Mouse (Mus musculus) erythroblast, adult 5-6 weeks (primary cell): ENCODE data around the gene Tpst2. TPM values are rescaled to one million over a fixed set of nuclear protein-coding genes. Genes with fewer than 3 reads are reported as not detected.

Source experiments
- ATAC-seq: replicated peaks from 2 replicates; pipeline ENCODE4 v1.8.0; 2016; ENCODE audit warnings: moderate number of reproducible peaks, mild to moderate bottlenecking, moderate TSS enrichment, inconsistent platforms; ENCODE audit not compliant: poor library complexity, low FRiP score, severe bottlenecking
- total RNA-seq, 2 experiments: library from RNA; stranded (forward) in 1 of 2; stranded (reverse) in 1 of 2; fragments of 150-400 nt in 1 of 2; fragments of 200-764, 138-1000 nt in 1 of 2; gene quantifications; 2 replicates each; pipeline versions ENCODE4 v1.2.3 to v1.2.4; 2015 to 2017; ENCODE audit warnings: low replicate concordance in 2 of 2

Gene Tpst2
- total RNA-seq, 2 experiments from 2014 or later = 5.0 to 11.7 TPM

DNA sequence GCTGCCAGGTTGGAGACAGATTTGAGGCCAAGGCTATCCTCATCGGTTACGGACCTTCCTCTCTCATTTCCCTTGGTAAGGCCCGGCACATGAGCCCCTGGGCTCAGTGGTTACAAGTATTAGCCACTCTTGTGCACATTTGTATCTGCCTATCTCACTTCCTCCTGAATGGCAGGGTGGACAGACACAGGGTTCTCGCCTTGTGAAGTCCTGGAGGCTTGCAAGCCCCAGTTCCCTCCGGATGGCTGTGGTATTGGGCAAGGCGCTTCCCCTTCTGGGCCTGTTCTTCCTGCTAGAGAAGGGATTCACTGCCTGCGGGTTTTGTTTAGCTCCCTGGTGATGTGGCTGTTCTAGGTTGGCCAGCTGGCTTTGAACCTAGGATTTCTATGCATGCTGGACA is 3.7 kb downstream of the Tpst2 start:
- ATAC-seq = no peak

DNA sequence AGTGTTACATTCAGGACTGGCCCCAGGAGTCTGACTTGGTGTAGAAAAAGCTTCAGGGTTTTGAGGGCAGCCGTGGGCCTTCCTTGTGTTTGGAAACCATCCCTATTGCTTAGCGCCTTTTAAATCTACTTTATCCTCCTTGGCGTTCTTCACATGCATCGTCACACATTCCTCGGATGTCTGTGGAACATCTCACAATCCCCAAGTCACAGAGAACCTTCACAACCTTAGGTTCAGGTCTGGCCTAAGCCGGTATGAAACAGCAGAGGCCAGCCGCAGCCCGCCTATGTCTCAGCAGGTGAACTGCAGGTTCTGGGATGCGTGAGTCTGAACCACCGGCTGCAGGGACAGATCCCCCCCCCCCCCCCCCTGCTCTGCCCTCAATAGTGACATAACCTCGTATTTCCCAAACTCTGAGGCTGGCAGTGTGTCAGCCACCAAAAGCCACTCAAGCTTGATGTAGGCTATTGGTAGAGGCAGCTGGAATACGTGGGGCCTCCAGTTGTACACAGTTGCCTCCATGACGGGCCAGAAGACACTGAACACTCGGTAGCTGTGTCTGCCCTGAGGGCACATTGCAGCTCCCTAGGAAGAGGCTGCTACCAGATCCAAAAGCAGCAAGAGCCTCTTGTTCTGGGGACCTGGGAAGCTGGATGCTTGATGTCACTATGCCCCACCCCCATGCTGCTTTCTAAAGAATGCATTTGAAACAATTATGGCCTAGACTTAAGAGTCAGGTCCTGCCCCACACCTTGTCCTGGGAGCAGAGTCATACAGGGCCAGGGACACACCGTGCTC is 4.6 kb downstream of the Tpst2 start:
- no peak for ATAC-seq

DNA sequence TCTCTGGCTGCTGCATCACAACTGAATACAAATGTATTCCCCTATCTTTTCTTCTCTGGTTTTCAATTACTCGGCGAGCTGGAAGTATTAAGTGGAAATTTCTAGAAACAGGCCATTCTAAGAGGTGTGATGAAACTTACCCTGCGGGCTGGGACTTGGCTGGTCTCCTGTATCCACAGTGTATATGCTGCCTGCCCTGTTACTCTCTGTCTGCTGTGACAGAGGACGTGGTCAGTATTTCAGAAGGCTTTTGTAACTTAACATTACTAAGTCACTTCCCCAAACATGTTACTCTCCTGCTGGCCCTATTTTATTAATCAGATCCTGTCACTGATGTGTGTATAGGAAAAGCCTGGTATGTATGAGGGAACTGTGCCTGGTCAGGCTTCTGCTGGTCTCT is 5.2 kb downstream of the Tpst2 start:
- no peak for ATAC-seq

DNA sequence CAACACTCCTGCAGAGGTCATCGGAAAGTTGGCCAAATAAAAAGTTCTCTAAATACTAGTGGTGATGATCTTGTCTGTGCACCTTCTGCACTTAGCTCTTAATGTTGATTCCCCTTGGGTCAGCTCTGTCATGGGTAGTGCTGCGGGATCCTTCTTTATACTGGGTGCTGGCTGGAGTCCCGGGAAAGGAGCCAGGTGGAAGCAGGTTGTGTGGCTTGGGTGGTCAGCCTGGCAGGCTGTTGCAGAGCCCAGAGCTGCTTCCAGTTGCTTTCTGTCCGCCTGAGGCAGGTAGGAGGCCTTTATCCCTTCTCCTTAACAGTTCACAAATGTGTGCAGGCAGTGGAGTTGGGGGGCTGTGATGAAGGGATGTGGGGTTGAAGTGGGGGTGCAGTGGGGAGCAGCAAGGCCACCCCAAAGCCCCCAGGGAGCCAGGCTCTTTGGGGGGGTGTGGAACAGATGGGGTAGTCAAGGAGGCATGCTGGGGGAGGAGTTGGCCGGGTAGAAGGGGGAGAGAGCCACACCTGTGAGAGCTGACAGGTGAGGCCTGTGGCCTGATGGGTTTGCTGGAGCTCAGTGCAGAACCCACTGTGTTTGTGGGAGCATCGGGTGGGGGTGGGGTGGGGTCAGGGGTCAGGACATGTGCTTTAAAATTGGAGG is 5.8 kb downstream of the Tpst2 start:
- no peak for ATAC-seq

DNA sequence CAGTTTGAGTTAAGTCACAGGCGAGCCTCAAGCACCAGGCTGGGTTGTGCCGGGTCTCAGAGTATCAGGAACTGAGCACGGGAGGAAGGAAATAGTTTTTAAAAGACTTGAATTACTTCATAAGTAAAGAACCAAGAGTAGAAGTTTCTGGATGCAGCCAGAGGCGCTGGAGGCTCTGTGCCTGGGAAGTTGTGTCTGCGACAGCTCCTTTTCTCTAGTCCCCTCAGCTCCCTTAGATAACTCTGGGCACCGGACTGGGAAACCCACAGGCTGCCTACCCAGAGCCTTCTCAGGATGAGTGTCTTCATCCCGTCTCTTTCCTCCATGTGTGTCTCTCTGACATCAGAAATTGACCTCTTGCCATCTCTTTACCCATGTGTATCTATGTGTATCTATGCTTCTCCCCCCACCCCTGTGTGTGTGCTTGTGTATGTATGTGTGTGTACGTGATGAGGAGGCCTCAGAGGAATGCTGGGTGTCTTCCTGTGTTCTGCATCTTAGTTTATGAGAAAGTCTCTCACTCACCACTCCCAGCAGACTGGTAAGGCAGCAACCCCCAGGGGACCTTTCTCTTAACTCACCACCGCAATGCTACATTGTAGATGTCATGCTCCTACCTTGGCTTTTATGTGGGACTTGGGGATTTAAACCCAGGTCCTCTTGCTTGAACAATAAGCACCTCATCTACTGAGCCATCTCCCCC is 6.4 kb downstream of the Tpst2 start:
- no peak for ATAC-seq

DNA sequence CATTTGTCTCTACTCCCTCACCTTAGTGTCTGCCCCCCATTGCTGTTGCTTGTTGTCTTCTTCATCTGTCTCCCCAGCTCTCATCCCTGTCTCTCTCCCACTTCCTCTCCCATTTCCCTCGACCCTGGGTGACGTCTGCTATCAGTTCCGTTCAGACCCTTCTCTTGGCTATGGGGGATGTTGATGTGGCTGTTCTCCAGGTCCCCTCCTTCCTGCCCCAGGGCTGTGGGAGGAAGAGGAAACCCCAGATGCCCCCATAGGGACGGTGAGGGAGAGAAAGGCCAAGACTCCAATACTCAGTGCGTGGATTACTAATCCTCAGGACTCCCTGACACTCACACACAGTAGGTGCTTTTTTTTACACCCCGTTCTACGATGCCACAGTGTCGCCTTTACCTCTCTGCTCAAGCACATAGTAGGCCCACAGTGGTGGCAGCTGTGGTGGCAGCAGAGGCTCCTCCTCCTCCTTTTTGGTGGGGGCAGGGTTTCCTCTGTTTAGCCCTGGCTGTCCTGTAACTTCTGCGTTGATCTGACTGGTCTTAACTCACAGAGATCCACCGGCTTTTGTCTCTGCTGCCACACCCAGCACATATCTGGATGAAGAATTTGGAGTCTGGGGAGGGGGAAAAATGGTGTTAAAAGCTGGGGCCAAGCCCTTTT is 7.2 kb downstream of the Tpst2 start:
- no peak for ATAC-seq

DNA sequence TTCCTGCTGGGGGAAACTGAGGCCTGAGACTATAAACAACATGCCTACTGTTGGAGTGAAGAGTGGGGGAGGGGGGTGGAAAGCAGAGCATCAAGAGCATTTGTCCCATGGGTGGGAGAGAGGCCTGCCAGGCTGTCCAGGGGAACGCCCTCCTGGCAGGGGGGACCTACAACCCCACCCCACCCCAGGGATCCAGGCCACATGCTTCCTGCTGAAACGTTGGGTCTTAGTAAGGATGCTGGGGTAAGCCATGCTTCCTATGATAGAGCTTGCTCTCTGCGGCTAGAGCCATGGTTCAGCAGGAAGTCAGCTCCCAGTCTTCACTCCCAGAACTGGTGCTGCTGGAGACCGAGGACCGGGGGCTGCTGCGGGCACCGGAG is 7.7 kb downstream of the Tpst2 start:
- ATAC-seq = no peak

DNA sequence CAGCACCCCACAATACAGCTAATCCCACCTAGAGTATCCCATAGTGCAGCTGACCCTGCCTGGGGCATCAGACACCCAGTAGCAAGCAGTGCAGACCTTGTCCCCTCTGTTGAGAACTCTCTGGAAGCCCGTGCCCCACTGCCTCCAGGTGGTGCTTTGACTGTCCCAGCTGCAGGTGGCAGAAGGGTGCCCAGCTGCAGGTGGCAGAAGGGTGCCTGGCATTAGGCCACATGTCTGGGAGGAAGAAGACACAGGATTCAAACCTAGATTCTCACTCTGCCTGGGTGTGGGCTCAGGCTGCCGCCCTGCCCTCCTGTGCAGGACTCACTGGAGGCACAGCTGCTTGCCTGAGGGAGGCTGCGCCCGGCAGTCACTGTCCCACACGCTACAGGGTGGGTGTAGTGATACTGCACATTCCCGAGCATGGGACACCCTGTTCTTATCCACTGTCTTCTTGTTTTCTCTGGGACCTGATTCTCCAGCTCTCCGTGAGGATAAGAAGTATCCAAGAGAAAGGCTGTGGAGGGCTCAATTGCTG is 9.1 kb downstream of the Tpst2 start:
- no peak for ATAC-seq

DNA sequence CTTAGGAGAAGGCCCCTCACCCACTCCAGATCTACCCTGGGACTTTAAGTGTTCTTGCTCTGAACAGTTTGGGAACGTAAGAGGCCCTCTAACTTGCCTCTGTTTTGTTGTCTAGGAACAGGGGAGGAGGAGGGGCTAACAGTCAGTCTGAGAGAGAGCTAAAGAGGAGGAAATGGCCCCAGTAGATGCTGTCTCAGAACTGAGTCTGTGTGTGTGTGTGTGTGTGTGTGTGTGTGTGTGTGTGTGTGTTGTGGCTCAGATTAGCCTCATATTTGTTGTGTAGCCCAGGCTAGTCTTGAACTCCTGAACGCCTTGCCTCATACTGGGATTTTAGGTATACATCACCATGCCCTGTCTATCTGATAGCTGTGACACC is 10.1 kb downstream of the Tpst2 start:
- ATAC-seq = no peak

DNA sequence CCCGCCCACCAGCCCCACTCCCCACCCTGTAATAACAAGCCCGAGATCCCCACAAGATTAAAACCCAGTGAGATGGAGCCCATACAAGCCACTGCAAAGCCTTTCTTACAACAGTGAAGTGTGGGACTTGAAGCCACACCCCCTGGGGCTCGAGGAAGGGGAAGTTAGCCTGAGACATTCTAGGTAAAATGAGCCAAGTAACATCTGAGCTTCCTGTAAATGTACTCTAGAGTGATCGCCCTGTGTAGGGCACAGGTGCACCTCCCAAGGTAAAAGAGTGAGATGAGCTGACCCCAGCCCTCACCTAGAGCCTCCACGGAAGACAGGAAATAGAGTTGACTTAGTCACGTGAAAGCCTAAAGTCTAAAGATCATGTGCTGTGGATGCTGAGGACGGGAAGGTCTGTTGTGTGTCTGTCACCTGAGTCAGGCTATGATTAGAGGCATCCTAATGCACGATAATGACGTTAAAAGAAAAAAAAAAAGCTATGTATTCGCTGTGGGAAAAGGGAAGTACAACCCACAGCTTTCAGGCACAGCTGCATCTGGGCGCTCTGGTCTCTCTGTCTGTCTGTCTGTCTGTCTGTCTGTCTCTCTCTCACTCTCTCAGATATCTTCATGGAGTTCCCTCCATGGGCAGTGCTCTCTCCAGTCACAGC is 10.6 kb downstream of the Tpst2 start:
- no peak for ATAC-seq

DNA sequence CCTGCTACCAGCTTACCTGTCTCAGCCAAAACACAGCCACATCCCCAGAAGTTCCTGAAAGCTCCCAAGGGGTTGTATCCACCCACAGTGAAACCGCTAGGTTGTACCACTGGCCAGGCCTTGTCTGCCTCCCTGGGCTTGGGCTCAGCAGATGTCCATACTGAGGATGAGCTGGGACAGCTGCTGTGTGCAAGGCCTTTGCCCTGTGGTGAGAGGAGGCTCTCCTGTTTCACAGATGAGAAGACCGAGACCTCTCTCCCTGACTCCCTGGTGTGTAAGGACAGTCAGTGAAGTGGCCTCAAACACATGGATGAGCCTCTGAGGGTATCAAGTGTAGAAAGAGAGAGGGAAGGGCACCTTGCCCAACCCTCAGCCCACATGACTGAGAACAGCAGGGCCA is 11.2 kb downstream of the Tpst2 start:
- ATAC-seq = no peak

DNA sequence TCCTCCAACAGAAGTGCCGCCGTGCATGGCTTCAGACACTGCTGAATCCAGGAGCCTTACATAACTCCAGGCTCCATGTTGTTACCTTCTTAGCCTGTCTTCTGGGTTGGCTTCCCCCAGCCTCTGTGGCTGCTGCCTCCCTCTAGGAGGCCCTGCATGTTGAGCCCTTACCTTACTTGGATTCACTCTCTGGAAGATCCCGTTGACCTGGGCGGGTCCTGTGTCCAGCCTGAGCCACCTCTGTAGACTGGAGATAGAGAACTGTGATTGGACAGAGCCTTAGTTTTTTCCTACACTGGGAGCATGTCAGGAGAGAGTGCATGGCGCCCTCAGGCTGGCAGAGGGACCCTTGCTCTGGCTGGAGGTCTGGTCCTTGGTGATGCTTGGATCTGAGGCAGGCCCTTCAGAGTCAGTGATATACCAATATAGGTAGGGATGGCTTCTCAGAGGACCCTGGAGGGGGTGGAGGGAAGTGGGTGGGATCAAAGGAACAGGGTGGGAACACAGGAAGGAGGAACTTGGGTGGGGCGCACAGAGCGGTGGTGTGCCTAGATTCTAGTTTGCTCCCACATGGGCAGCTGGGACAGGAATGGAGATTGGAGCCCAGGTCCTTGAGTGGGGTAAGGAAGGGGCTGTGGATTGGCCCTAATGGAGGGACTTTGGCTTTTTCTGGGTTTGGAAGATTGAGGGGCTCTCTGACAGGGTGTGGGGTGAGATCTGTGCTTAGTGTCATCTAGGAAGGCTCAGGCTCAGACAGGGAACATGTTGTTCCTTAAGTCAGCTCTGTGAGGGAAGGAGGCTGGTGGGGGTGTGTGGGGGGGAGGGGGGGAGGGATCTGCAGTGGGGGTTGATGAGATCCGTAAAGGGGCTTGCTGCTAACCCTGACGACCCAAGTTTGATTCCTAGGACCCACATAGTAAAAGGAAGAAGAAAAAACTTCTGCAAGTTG is 12.0 kb downstream of the Tpst2 start:
- no peak for ATAC-seq

DNA sequence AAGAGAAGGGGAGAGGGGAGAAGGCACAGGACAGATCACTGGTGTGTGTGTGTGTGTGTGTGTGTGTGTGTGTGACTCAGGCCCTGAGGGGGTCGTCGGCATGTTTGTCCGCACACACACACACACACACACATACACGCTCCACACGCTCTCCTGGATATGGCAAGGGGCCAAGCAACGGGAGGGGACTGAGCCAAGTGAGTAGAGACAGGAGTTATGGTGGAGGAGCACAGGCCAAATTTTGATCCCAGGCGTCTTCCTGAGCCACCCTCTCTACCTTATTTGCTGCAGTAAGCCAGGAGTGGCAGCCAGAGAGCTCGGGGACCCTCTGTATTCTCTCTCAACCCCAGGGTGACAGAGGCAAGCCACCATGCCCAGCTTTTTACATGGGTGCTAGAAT is 12.7 kb downstream of the Tpst2 start:
- no peak for ATAC-seq

DNA sequence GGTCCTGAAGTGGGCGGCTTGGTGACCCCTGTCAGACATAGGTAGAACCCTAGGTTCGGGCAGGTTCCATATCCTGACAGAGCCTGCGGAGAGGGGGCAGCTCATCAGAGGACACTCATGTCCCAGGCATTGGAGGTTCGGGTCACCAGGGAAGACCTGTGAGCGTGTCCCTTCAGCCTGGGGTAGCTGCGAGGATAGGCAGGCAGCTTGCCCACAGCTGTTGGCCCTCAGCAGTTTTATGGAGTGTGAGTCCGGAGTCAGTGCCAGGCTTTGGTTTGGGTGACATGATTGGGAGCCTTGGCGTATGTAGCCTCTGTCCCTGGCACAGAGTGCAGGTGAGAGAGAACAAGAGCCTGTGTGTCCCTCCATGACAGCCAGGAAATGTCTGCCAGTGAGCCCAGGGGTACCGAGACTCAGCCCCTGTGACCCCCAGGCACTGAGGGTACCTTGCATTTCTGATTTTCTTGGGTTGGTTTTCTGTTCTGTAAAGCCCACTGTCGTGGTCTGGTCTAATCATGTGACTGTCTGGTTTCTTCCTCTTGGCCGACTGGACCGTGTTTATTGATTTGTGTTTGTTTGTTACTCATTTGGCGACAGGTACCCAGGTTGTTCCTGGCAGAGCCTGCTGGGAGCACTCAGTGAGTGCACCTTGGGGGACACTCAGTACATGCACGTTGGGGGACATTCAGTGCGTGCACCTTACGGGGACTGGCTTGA is 13.5 kb downstream of the Tpst2 start:
- ATAC-seq = no peak

DNA sequence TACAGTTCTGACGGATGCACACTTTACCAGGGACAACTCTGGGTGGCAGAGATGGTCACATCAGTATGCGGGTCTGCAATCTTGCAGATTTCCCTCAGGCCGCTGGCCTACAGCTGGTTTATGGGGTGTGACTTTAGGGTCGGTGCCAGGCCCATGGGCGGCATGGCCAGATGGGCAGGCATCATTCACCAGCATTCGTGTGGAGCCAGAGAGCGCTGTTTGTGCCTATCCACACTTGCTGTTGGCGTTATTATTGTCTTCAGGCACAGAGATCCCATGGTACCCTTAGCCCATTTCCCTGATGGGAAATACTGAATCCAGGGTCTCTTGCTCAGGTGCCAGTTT is 14.0 kb downstream of the Tpst2 start:
- ATAC-seq = no peak

DNA sequence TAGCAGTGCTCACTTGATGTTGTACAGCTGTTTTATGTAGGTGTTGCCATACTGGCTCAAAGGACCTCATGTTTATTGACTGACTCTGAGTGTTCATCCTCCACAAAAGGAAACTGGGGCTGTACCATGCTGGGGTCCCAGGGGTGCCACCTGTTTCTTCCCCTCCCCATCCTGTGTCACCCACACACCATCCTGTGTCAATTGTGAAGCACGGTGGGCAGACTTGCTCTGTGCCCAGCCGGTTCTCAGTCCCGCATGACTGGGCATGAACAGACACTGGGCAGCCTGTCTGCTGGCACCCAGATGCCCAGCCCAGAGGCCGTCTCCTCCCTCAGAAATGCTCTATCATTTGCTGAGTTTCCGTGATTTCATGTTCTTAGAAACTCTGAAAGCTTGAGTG is 15.4 kb downstream of the Tpst2 start:
- ATAC-seq = no peak

DNA sequence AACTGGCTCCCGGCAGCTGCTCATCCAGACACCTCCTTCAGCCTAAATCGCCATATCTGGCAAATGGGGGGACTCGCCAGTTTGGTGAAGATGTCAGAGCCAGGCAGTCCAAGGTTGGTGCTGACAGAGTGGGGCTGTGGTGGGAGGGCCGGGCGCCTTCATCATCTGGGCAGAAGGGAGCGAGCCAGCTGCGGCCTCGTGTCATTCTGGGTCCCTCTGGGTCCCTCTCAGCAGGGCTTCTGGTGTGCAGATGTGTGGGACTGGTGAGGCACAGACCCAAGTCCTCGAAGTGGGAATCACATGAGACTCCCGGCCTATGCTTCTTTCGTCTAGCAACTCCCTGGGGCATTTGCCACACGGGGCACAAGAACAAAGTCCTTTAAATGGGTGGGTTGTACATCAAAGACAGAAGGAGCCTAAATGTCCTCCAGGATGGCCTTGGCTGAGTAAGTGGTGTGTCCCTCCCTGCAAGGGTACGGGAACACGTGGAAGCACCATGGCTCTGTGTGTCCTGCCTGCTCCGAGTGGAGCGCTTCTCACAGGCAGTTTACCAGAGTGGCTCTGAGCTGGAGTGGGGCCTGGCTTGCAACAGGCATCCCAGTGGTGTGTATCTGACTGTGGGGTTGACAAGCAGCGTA is 16.0 kb downstream of the Tpst2 start:
- no peak for ATAC-seq

DNA sequence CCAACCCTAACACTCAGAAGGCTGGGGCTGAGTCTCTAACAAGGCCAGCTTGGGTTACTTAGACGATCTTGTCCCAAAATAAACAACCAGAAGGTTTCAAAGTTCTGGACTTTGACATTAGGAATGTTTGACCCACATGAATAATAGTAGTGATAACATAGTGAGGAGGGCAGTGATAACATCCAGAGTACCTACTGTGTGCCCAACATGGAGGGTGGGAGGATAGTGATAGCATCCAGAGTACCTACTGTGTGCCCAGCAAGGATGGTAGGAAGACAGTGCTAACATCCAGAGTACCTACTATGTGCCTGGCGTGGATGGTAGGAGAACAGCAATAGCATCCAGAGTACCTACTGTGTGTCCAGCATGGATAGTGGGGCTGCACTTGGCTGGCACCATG is 17.3 kb downstream of the Tpst2 start:
- no peak for ATAC-seq
